Mouse (Mus musculus) heart, adult 2 months (tissue): ENCODE data around the gene Casd1. TPM values are rescaled to one million over a fixed set of nuclear protein-coding genes. Genes with fewer than 3 reads are reported as not detected.

ENCODE experiments used
- DNase-seq, 2 experiments: peaks; one replicate each; pipeline ENCODE4 v3.0.0; 2021
- H3K27ac ChIP-seq: fragments of 200-600 bp; 2 replicates; pipeline ENCODE4 v1.8.1; 2022
- H3K27me3 ChIP-seq: fragments of 200-500 bp; 2 replicates; pipeline ENCODE4 v1.6.1; 2012; ENCODE audit warnings: mild to moderate bottlenecking, low read length, inconsistent platforms, mixed read lengths; ENCODE audit not compliant: control insufficient read depth, insufficient read depth
- H3K36me3 ChIP-seq: fragments of 200-500 bp; 2 replicates; pipeline ENCODE4 v1.6.1; 2012; ENCODE audit warnings: low read length, inconsistent platforms; ENCODE audit not compliant: control insufficient read depth, insufficient read depth
- H3K4me1 ChIP-seq: fragments of 200-500 bp; 2 replicates; pipeline ENCODE4 v1.6.1; 2011; ENCODE audit warnings: low read length; ENCODE audit not compliant: control insufficient read depth, insufficient read depth
- H3K4me3 ChIP-seq: fragments of 200-600 bp; 2 replicates; pipeline ENCODE4 v1.8.1; 2022
- H3K79me2 ChIP-seq: fragments of 200-500 bp; replicated peaks from 2 replicates; pipeline ENCODE4 v1.6.1; 2012; ENCODE audit warnings: mild to moderate bottlenecking, inconsistent platforms, low read length, moderate library complexity, mixed read lengths; ENCODE audit not compliant: control insufficient read depth, insufficient read depth
- H3K9ac ChIP-seq: fragments of 200-500 bp; 2 replicates; pipeline ENCODE4 v1.6.1; 2012; ENCODE audit warnings: low read depth, mild to moderate bottlenecking, control low read depth, inconsistent platforms, low read length, mixed read lengths
- CTCF ChIP-seq: fragments of 200-600 bp; IDR thresholded peaks from 2 replicates; pipeline ENCODE4 v1.8.1; 2022; ENCODE audit warnings: antibody characterized with exemption, mild to moderate bottlenecking, moderate library complexity
- EP300 ChIP-seq: fragments of 200-500 bp; IDR thresholded peaks from 2 replicates; pipeline ENCODE4 v1.6.1; 2011; ENCODE audit warnings: low read depth, low read length, control low read depth; ENCODE audit not compliant: insufficient read depth
- POLR2A ChIP-seq: fragments of 200-500 bp; IDR thresholded peaks from 2 replicates; pipeline ENCODE4 v1.6.1; 2011; ENCODE audit warnings: mild to moderate bottlenecking, low read depth, low read length, control low read depth; ENCODE audit not compliant: insufficient read depth
- WGBS: fragments of 180-500 bp; shearing (Covaris S2); methylation state at CpG from one replicate; pipeline ENCODE4 v1.1.7; 2018; 5-methylcytosine and 5-hydroxymethylcytosine counted together
- intact Hi-C: fragments of 180-260 bp; cut with DNase I; formaldehyde crosslinking; loops from one replicate; pipeline ENCODE4 v1.15.1; 2025
- polyA plus RNA-seq: library from polyadenylated mRNA; depleted of rRNA; stranded (reverse); fragments of >200 nt; gene quantifications from 2 replicates; pipeline ENCODE4 v1.2.3, GENCODE M21; 2012; rRNA removed
- total RNA-seq, 2 experiments: library from RNA; stranded (reverse); gene quantifications; 2 replicates each; pipeline ENCODE4 v1.2.3; 2021

The Casd1 gene
- total and polyA plus RNA-seq, 3 experiments = 12.3 to 26.4 (median 26.1) TPM

GRCm38 (mm10) chr6:4690438-4690837, 89.8 kb downstream of the Casd1 start:
- H3K4me1 ChIP-seq = no peaks in the 10 kb centered on the region
- H3K27me3 ChIP-seq = no peaks in the 10 kb centered on the region
- H3K4me3 ChIP-seq = no peak overlapping the region
- H3K79me2 ChIP-seq = no peaks in the 10 kb centered on the region
- intact Hi-C loops = no loop called here
- no peak for DNase-seq
- H3K36me3 ChIP-seq = no peaks in the 10 kb centered on the region
- no peak overlapping the region for H3K9ac ChIP-seq
- 96% methylated on average over 4 of the region's 4 CpGs for WGBS
- no peak for TF ChIP-seq EP300
- no peak for TF ChIP-seq POLR2A
- TF ChIP-seq CTCF = no peak
- no peak overlapping the region for H3K27ac ChIP-seq

Other genes starting within 250 kb of the Casd1 start
- gene Col1a2, start 96.0 kb upstream of the Casd1 start, total RNA-seq = 10 to 100 TPM; 60.1 to 88.9 TPM
- 89.3 and 99.8 TPM in 2 replicates for gene Col1a2, start 96.0 kb upstream of the Casd1 start, polyA plus RNA-seq
- gene Sgce, start 146.4 kb downstream of the Casd1 start, total RNA-seq = 10 to 100 TPM; 19.4 to 19.5 TPM
- gene Sgce, start 146.4 kb downstream of the Casd1 start, polyA plus RNA-seq = 12.5 and 19.7 TPM in 2 replicates
- 1 to 10 TPM; 1.0 to 1.1 TPM for gene Peg10, start 146.5 kb downstream of the Casd1 start, total RNA-seq
- 0.55 and 0.85 TPM in 2 replicates for gene Peg10, start 146.5 kb downstream of the Casd1 start, polyA plus RNA-seq